ENCODE assay signal across 9 mouse cellular contexts in genomic region chr4:137308377-137308776, GRCm38 (mm10). TPM values are rescaled to one million over a fixed set of nuclear protein-coding genes. Genes with fewer than 3 reads are reported as not detected.
DNase-seq lines count a peak whose midpoint lies in the region; ATAC-seq and TF ChIP-seq lines count a peak whose summit lies in the region.
"Had no signal": no experiment of that assay in that cellular context is flagged by ENCODE, and none has a peak within 500 bp of the region (broad histone marks: within the 10 kb centered on the region; RNA-seq: fewer than 3 reads in every experiment).

No protein-coding gene starts in this region.

- H3K4me1 ChIP-seq in hindbrain, embryonic 10.5 days (replicated peaks): peaks cover 29% of the 10 kb centered on the region
- peaks cover 28% of the 10 kb centered on the region for H3K4me1 ChIP-seq in hindbrain, embryonic 13.5 days (replicated peaks)
- H3K4me1 ChIP-seq in kidney, postnatal 0 days (replicated peaks; ENCODE audit: insufficient read depth, low read length): peaks cover 25% of the 10 kb centered on the region; the same call in 1 of the 2 replicates
- peaks cover 22% of the 10 kb centered on the region; the same call in 1 of the 2 replicates for H3K4me1 ChIP-seq in forebrain, embryonic 12.5 days

- DNase-seq in hindbrain, embryonic 10.5 days (ENCODE audit: low spot score): peak; percentile 8
- DNase-seq in right cerebral cortex, postnatal 4 days: peak; percentile 35
- DNase-seq in right cerebral cortex, postnatal 14 days: no peak
- peak; percentile 17 for DNase-seq in c-Kit-negative CD71-positive TER-119-positive erythroid progenitor cells, embryonic 14.5 days (ENCODE audit: low read depth, low spot score)
- DNase-seq in kidney, postnatal 0 days (ENCODE audit: low spot score): peak; percentile 83
- DNase-seq in thymus, postnatal 4 days: peak; percentile 25
- DNase-seq: liver, embryonic 13.5 days had no signal

- H3K27ac ChIP-seq in hindbrain, embryonic 10.5 days: no peak overlapping the region
- no peak overlapping the region for H3K27ac ChIP-seq in hindbrain, embryonic 13.5 days
- no peak overlapping the region for H3K27ac ChIP-seq in kidney, postnatal 0 days
- H3K27ac ChIP-seq in forebrain, embryonic 12.5 days: no peak overlapping the region
- H3K27ac ChIP-seq: liver, embryonic 13.5 days had no signal

- H3K4me2 ChIP-seq in hindbrain, embryonic 13.5 days: no peak overlapping the region
- H3K4me2 ChIP-seq in kidney, postnatal 0 days (ENCODE audit: low read length): no peak overlapping the region
- no peak overlapping the region for H3K4me2 ChIP-seq in forebrain, embryonic 12.5 days
- H3K4me2 ChIP-seq: liver, embryonic 13.5 days had no signal

- no peak overlapping the region for H3K9ac ChIP-seq in hindbrain, embryonic 13.5 days
- no peak overlapping the region for H3K9ac ChIP-seq in kidney, postnatal 0 days (ENCODE audit: low read depth, low read length)
- no peak overlapping the region for H3K9ac ChIP-seq in forebrain, embryonic 12.5 days
- H3K9ac ChIP-seq: liver, embryonic 13.5 days had no signal

- H3K9me3 ChIP-seq in hindbrain, embryonic 10.5 days: no peaks in the 10 kb centered on the region
- H3K9me3 ChIP-seq in hindbrain, embryonic 13.5 days: no peaks in the 10 kb centered on the region
- H3K9me3 ChIP-seq in kidney, postnatal 0 days (replicated peaks; ENCODE audit: low read length): no peaks in the 10 kb centered on the region
- H3K9me3 ChIP-seq in forebrain, embryonic 12.5 days: no peaks in the 10 kb centered on the region
- H3K9me3 ChIP-seq: liver, embryonic 13.5 days had no signal

- no peaks in the 10 kb centered on the region for H3K27me3 ChIP-seq in hindbrain, embryonic 10.5 days (ENCODE audit: insufficient read depth, poor library complexity, severe bottlenecking)
- H3K27me3 ChIP-seq in hindbrain, embryonic 13.5 days: no peaks in the 10 kb centered on the region
- H3K27me3 ChIP-seq in kidney, postnatal 0 days (ENCODE audit: insufficient read depth, low read length): no peaks in the 10 kb centered on the region
- no peaks in the 10 kb centered on the region for H3K27me3 ChIP-seq in forebrain, embryonic 12.5 days
- H3K27me3 ChIP-seq: liver, embryonic 13.5 days had no signal

- 63% methylated on average over 5 of the region's 5 CpGs for WGBS in hindbrain, embryonic 10.5 days
- WGBS in hindbrain, embryonic 13.5 days: 50% methylated on average over 5 of the region's 5 CpGs
- WGBS in kidney, postnatal 0 days: 42% methylated on average over 5 of the region's 5 CpGs
- 65% methylated on average over 5 of the region's 5 CpGs for WGBS in forebrain, embryonic 12.5 days

- peak; percentile 84 for TF ChIP-seq CTCF in kidney, postnatal 0 days (IDR thresholded peaks at IDR 0.05; ENCODE audit: low read depth)

- H3K36me3 ChIP-seq in hindbrain, embryonic 10.5 days: peaks cover 13% of the 10 kb centered on the region; the same call in 1 of the 2 replicates
- no peaks in the 10 kb centered on the region for H3K36me3 ChIP-seq in hindbrain, embryonic 13.5 days
- H3K36me3 ChIP-seq in kidney, postnatal 0 days (ENCODE audit: insufficient read depth, low read length): no peaks in the 10 kb centered on the region
- no peaks in the 10 kb centered on the region for H3K36me3 ChIP-seq in forebrain, embryonic 12.5 days (replicated peaks)

- ATAC-seq in hindbrain, embryonic 13.5 days (ENCODE audit: low FRiP score): no peak
- ATAC-seq in kidney, postnatal 0 days (replicated peaks; ENCODE audit: low FRiP score, low read depth): no peak
- ATAC-seq in forebrain, embryonic 12.5 days (ENCODE audit: low FRiP score): no peak

- no peak overlapping the region for H3K4me3 ChIP-seq in hindbrain, embryonic 10.5 days
- H3K4me3 ChIP-seq in hindbrain, embryonic 13.5 days: no peak overlapping the region
- no peak overlapping the region for H3K4me3 ChIP-seq in kidney, postnatal 0 days (replicated peaks; ENCODE audit: low read depth, low read length)
- no peak overlapping the region for H3K4me3 ChIP-seq in forebrain, embryonic 12.5 days (replicated peaks)
- H3K4me3 ChIP-seq: liver, embryonic 13.5 days had no signal

RNA-seq across cellular contexts. Expression of gene Wnt4, which starts 31.1 kb away (rescaled TPM):
- 1.2 and 1.4 TPM in 2 replicates for polyA plus RNA-seq in hindbrain, embryonic 10.5 days (2016; fragmentation: Nextera tagmentation; extraction: Ambion mirVana)
- 1.2 and 1.5 TPM in 2 replicates for polyA plus RNA-seq in hindbrain, embryonic 13.5 days (2015; fragmentation: Nextera tagmentation; extraction: Ambion mirVana)
- polyA plus RNA-seq in kidney, postnatal 0 days (2015; fragmentation: Nextera tagmentation; extraction: Ambion mirVana): 17.5 and 26.5 TPM in 2 replicates
- polyA plus RNA-seq in forebrain, embryonic 12.5 days (2016; fragmentation: Nextera tagmentation; extraction: Ambion mirVana): 0.36 and 0.52 TPM in 2 replicates

RNA-seq across cellular contexts. Expression of gene Cdc42, which starts 49.1 kb away (rescaled TPM):
- 592 and 604 TPM in 2 replicates for polyA plus RNA-seq in hindbrain, embryonic 10.5 days (2016; fragmentation: Nextera tagmentation; extraction: Ambion mirVana)
- polyA plus RNA-seq in hindbrain, embryonic 13.5 days (2015; fragmentation: Nextera tagmentation; extraction: Ambion mirVana): 840 and 841 TPM in 2 replicates
- 592 and 644 TPM in 2 replicates for polyA plus RNA-seq in kidney, postnatal 0 days (2015; fragmentation: Nextera tagmentation; extraction: Ambion mirVana)
- 584 and 589 TPM in 2 replicates for polyA plus RNA-seq in forebrain, embryonic 12.5 days (2016; fragmentation: Nextera tagmentation; extraction: Ambion mirVana)
